Mouse (Mus musculus): ENCODE measurements at regions not wholly inside any gene's neighbourhood (a gene's known extent, or its start where the extent isn't known, plus 50 kb on each side); places are given as distances from the start of the nearest gene placed in this dataset.

DNA sequence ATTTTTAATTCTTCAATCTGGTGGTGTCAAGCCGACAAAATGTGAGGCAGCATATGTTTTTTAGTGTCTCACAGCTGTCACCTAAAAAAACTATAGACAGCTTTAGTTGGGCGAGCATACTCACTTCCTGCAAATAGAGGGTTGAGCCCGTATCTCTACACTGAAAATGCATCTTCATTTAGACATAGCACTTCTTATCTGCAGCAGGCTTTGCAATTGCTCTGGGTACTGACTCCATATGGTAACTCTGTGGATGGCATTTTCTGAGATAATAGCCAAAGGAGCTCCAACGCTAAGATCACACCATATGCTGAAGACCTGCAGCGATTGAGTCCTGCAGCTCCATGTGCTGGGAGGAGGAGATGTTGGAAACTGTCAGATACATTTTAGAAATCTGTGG lies 49.8 kb upstream of the Grm8 start:
- peak; percentile 39 for DNase-seq
